Mouse (Mus musculus): Measurements from ENCODE around the gene Akirin2.

The Akirin2 gene

GRCm38 (mm10) chr4:34603123-34603522 is 52.4 kb downstream of the Akirin2 start:
- no peak for DNase-seq

- no peak for DNase-seq
Observed at GRCm38 (mm10) chr4:34606658-34607057, 55.9 kb downstream of the Akirin2 start.

- peak; percentile 62 for DNase-seq
Observed at GRCm38 (mm10) chr4:34613571-34614145, 62.9 kb downstream of the Akirin2 start.

DNA sequence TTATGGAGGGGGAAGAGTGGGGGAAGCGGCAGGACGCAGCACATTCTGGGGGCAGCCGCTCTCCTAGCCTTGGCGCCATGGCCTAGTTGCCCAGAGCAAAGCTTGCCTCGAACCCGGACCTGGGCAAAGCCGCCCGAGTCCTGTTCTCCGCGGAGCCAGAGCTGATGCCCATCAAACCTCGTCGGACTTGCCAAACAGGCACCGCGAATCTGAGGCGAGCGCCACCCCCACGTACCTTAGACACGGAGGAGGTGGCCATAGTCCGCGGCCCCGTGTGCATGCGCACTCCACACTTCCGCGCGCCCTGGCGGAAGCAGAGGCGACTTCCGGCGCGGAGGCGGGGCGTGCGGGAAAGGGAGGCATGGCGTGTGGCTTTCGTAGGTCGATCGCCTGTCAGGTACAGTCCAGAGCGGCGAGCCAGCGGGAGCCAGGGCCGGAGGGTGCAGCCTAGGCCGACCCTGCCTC is 63.9 kb downstream of the Akirin2 start, which contains the start of the genes Orc3 and Rars2:
Gene Orc3, minus strand, starts transcription at position 315 of the 465 bp plus-strand sequence.
Gene Rars2, plus strand, starts transcription at position 328 of the 465 bp plus-strand sequence.
- peak; percentile 95 for DNase-seq

DNA sequence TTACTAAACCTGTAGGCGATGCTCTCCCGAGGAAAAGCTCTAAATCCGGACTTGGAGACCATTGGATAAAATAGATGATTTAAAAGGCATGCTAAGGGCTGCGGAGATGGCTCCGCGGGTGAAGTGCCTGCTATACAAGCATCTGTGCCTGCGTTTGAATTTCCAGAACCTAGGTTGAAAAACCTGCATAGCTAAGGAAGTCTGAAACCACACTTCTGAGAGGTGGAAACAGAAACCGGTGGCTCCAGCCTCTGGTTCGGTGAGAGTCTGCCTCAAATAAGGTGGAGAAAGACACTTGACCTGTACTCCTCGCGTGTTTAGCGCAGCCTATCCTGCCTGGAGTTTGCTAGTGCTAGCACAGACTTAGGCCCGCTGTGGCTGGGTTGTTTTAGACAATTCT is 64.6 kb downstream of the Akirin2 start:
- peak; percentile 17 for DNase-seq

GRCm38 (mm10) chr4:34616146-34616545 is 65.4 kb downstream of the Akirin2 start:
- DNase-seq, result no peak
